Mouse (Mus musculus) heart, postnatal 25 days (tissue): ENCODE measurements around the gene Zfr2. TPM values are rescaled to one million over a fixed set of nuclear protein-coding genes. Genes with fewer than 3 reads are reported as not detected.
"Not testable (repeated sequence)": the region's sequence is repeated elsewhere in the genome, so short reads cannot be mapped to it uniquely, and the experiment has no call there.

Experiments used
- DNase-seq: peaks from one replicate; pipeline ENCODE4 v3.0.0; 2022; ENCODE audit warnings: low spot score
- intact Hi-C: fragments of 180-260 bp; cut with DNase I; formaldehyde crosslinking; loops from one replicate; pipeline ENCODE4 v1.15.1; 2025
- total RNA-seq, 2 experiments: library from RNA; stranded (reverse); gene quantifications; 2 replicates each; pipeline ENCODE4 v1.2.3; 2021

Gene Zfr2
- total RNA-seq, 2 experiments from 2014 or later = 2.2 to 2.8 TPM

GRCm38 (mm10) chr10:81201807-81202758 is 30.9 kb upstream of the Zfr2 start, which contains the start of gene Nmrk2:
Gene Nmrk2, minus strand, starts transcription at chr10:81202051.
- no peak for DNase-seq

GRCm38 (mm10) chr10:81202978-81203720 is 29.8 kb upstream of the Zfr2 start:
- intact Hi-C loops = no loop called here
- DNase-seq = no peak

More at GRCm38 (mm10) chr10:81201807-81202758, 30.9 kb upstream of the Zfr2 start, which contains the start of gene Nmrk2:
- intact Hi-C loops = no loop called here

- no peak for DNase-seq
- intact Hi-C loops = no loop called here
Measured at GRCm38 (mm10) chr10:81204137-81204536, 28.8 kb upstream of the Zfr2 start.

- intact Hi-C loops = no loop called here
- no peak for DNase-seq
Measured at GRCm38 (mm10) chr10:81210154-81210553, 22.8 kb upstream of the Zfr2 start.

GRCm38 (mm10) chr10:81216260-81216659 is 16.7 kb upstream of the Zfr2 start:
- intact Hi-C loops = no loop called here
- DNase-seq = no peak

GRCm38 (mm10) chr10:81216810-81217209 is 16.1 kb upstream of the Zfr2 start:
- no peak for DNase-seq
- intact Hi-C loops = loop anchor here (1.0 kb wide), 1 partner anchor 19 kb away; no protein-coding TSS in a partner anchor

- intact Hi-C loops = loop anchor here (1.0 kb wide), 1 partner anchor 19 kb away; no protein-coding TSS in a partner anchor
Measured at GRCm38 (mm10) chr10:81217267-81217666, 15.7 kb upstream of the Zfr2 start.

GRCm38 (mm10) chr10:81217964-81218363 is 15.0 kb upstream of the Zfr2 start:
- no peak for DNase-seq
- intact Hi-C loops = loop anchor here (1.0 kb wide), 1 partner anchor 20 kb away; no protein-coding TSS in a partner anchor

More at GRCm38 (mm10) chr10:81217267-81217666, 15.7 kb upstream of the Zfr2 start:
- DNase-seq = not testable (repeated sequence)

GRCm38 (mm10) chr10:81221402-81222015 is 11.4 kb upstream of the Zfr2 start:
- intact Hi-C loops = no loop called here
- no peak for DNase-seq

- intact Hi-C loops, DNase-seq: not testable (repeated sequence)
Measured at GRCm38 (mm10) chr10:81223731-81224130, 9.2 kb upstream of the Zfr2 start.

GRCm38 (mm10) chr10:81229735-81230437 is 3.1 kb upstream of the Zfr2 start:
- intact Hi-C loops = no loop called here
- DNase-seq = no peak

GRCm38 (mm10) chr10:81230438-81231332 is 2.3 kb upstream of the Zfr2 start, which contains the start of gene Atcay:
Gene Atcay, minus strand, starts transcription at chr10:81230833.
- intact Hi-C loops = no loop called here
- no peak for DNase-seq

- intact Hi-C loops = no loop called here
- DNase-seq = no peak
Measured at GRCm38 (mm10) chr10:81231436-81231835, 1.5 kb upstream of the Zfr2 start.

GRCm38 (mm10) chr10:81233226-81233585 is 251 bp downstream of the Zfr2 start:
- no peak for DNase-seq
- intact Hi-C loops = no loop called here

- DNase-seq = no peak
Measured at GRCm38 (mm10) chr10:81234206-81234605, 1.3 kb downstream of the Zfr2 start.

GRCm38 (mm10) chr10:81236471-81237268 is 3.7 kb downstream of the Zfr2 start:
- intact Hi-C loops = no loop called here
- DNase-seq = no peak

More at GRCm38 (mm10) chr10:81234206-81234605, 1.3 kb downstream of the Zfr2 start:
- intact Hi-C loops = no loop called here

GRCm38 (mm10) chr10:81238618-81239017 is 5.7 kb downstream of the Zfr2 start:
- intact Hi-C loops = no loop called here
- DNase-seq = no peak

GRCm38 (mm10) chr10:81240876-81241275 is 7.9 kb downstream of the Zfr2 start:
- DNase-seq = no peak
- intact Hi-C loops = no loop called here
